Mouse (Mus musculus) retina, embryonic 14.5 days (tissue): Measurements from ENCODE around the gene Cacna1b.

Source experiments
- DNase-seq: peaks from one replicate; pipeline ENCODE4 v3.0.0-alpha.2; 2015; ENCODE audit warnings: low spot score

Gene Cacna1b

DNA sequence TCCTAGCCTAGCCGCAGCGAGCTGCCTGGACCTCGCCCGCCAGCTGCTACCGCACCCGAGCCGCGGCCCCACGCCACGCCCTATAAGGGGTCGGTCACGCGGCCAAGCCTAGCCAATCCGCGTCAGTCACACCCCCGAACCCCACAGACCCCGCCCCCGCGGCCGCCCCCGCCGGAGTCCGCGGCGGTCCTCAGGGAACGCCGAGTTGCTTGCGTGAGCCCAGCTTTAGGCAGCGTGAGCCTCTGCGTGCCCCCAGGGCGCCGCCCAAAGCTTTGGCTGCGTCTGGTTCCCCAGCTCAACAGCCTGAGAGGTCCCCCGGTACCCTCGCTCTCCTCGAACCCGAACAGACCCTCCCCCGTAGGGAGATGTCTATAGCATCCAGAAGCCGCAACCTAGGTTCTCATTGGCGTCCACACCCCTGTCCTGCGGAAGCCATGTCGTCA, at the start of gene Cacna1b:
TSS of gene Cacna1b (minus strand) at position 38 of the 443 bp plus-strand sequence.
- DNase-seq = peak; percentile 84

GRCm38 (mm10) chr2:24809746-24810145, 46.8 kb upstream of the Cacna1b start:
- DNase-seq = no peak

- no peak for DNase-seq
These were observed 44.7 kb upstream of the Cacna1b start for GRCm38 (mm10) chr2:24807691-24808090.

- DNase-seq = no peak
These were observed 44.1 kb upstream of the Cacna1b start for GRCm38 (mm10) chr2:24807036-24807435.

DNA sequence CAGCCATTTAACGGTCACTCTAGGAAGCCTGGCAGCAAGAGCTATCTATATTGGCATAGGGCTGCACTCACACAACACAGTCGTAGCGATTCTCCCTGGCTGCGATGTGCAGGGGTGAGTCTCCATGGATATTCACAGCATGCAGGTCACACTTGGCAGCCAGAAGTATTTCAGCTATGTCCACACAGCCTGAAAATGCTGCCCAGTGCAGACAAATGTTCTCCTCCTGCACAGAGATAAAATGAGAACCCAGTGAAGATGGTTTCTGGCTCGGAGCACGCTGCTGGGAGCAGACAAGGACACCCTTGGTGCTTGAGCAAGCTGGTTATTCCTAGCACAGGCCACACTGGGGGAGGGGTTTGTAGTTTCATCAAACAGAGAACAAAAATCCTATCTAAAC, 43.2 kb upstream of the Cacna1b start:
- no peak for DNase-seq

GRCm38 (mm10) chr2:24805621-24806020, 42.7 kb upstream of the Cacna1b start:
- no peak for DNase-seq

- DNase-seq = no peak
These were observed 34.0 kb upstream of the Cacna1b start for GRCm38 (mm10) chr2:24796833-24797457.

GRCm38 (mm10) chr2:24787250-24787649, 24.3 kb upstream of the Cacna1b start:
- DNase-seq = no peak

GRCm38 (mm10) chr2:24781253-24781652, 18.3 kb upstream of the Cacna1b start:
- DNase-seq = no peak

DNA sequence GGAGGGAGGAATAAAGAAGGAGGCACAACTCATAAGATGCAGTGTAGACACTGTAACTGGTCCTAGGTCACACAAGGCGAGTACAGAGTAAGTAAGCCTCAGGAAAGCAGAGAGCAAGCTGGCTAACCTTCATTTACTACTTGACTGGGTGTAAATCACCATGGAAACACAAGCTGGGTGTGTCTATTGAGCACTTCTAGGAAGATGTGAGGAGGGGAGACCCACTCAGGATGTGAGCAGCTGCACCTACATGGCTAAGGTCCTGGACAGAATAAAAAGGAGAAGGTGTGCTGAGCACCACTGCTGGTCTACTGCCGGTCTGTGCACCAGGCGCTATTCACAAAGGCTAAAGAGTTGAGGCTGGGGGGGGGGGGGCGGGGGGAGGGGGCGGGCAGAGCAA, 13.9 kb upstream of the Cacna1b start:
- no peak for DNase-seq

DNA sequence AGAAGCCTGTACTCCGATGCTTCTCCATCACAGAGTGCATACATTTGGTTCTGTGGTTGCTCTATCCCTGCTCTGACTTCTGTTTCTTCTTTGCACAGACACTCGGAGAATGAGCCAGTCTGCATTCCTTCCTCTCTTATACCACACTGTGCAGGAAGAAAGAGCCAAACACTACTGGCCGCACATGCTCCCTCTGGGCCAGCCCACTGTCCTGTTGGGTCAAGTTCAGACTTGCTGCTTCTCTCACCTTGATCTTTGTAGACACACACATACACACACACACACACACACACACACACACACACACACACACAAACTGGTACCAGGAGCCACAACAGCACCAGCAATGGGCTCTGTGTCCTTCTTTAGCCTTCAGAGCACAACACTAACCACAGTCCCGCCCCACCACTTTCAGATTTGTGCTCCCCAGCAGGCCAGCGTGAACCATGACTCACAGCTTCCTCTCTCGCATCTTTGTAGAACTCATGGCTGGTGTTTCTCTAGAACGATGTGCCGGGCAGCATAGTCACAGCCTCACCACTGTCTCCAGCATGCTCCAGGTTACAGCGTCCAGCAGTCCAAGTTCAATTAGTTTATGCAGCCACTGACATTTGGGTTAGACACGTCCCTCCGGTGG, 13.1 kb upstream of the Cacna1b start:
- DNase-seq = no peak

DNA sequence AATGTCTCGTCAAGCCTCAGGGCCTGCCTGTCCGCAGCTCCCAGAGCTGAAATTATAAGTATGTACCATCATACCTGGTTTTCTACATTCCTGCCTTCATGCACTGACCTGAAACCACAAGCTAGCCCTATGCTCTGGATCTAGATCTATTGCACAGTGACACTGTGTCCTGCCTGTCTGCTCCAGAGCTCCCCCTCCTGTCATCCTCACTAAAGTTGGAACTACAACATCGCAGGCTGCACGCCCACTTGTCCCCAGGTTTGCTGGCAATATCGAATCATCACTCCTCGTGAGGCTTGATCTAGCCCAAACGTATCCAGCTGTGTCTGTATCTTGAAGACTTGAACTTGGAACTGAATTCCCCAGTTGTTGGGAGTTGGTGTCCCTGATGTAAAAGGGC, 11.9 kb upstream of the Cacna1b start:
- no peak for DNase-seq

GRCm38 (mm10) chr2:24770861-24771260, 7.9 kb upstream of the Cacna1b start:
- DNase-seq = no peak

- DNase-seq = peak; percentile 49
These were observed 449 bp downstream of the Cacna1b start for GRCm38 (mm10) chr2:24762446-24762960.

- DNase-seq = peak; percentile 84
These were observed 968 bp downstream of the Cacna1b start for GRCm38 (mm10) chr2:24761923-24762445.

- peak; percentile 78 for DNase-seq
These were observed 7.7 kb downstream of the Cacna1b start for GRCm38 (mm10) chr2:24755276-24755675.

DNA sequence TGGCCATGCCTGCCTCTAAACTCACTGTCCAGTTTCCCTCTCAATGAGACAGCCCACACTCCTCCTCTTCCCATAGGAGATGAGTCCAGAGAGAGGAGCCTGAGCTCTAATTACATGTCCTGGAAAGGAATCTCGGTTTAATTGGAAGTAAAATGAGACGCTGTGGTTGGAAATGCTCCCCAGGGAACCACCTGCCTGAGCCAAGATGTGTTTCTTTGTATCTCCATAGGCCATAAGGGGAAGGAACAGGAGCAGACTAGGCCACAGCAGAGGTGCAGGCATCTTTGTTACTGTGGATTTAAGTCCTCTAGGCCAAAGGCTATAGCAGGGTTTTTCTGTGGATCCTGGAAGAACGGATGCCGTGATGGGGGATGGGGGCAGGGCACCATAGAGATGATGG, 10.4 kb downstream of the Cacna1b start:
- DNase-seq = no peak

GRCm38 (mm10) chr2:24750051-24750450, 12.9 kb downstream of the Cacna1b start:
- DNase-seq = no peak

GRCm38 (mm10) chr2:24747878-24748277, 15.1 kb downstream of the Cacna1b start:
- no peak for DNase-seq

DNA sequence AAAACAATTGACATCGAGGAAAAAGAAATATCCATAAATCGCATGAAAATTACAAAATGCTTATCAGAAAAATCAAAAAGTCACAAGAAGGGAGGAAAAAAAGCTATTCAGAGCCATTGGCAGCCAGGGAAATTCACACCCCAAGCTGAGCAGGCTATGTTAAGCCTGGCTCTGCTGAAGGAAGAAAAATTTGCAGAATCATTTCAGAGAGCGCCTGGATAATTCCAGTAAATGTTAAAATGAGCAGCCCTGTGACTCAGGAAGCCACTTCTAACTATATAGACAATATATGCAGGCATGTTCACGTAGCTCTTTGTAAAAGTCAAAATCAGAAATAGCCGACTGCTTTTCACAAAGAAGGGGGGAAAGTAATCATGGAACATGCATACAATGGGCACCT, 23.3 kb downstream of the Cacna1b start:
- DNase-seq = no peak

DNA sequence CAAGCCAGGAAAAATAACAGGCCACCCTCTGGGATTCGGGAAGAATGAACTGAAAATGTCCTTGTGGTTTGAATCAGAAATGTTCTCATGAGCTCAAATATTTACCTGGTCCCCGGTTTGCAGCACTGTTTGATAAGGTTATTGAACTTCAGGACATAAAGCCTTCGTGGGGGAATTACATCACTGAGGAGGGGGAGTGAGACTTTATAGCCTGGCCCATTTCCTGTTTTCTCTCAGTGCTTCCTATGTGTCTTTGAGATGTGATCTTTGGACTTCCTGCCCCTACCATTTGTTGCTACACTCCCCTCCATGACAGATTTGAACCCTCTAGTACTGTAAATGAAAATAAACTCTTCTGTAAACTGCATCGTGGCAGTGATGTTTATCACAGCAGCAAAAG, 29.8 kb downstream of the Cacna1b start:
- DNase-seq = no peak

- no peak for DNase-seq
These were observed 37.1 kb downstream of the Cacna1b start for GRCm38 (mm10) chr2:24725865-24726264.

- DNase-seq = no peak
These were observed 43.1 kb downstream of the Cacna1b start for GRCm38 (mm10) chr2:24719645-24720379.
